Mouse (Mus musculus) MEL (cell line): ENCODE data around the gene Dxo.

Experiments used
- CHD1 ChIP-seq: IDR thresholded peaks from 2 replicates; pipeline ENCODE4 v1.6.1; 2012; ENCODE audit warnings: low read depth, mild to moderate bottlenecking, inconsistent platforms, low read length, improper control_type of control experiment
- CTCF ChIP-seq, 3 experiments: IDR thresholded peaks in 2 of 3; conservative IDR thresholded peaks in 1 of 3; 2 replicates each; pipeline ENCODE4 v1.5.1; 2011 to 2012; ENCODE audit warnings: low read length in 3 of 3, low read depth in 2 of 3, mild to moderate bottlenecking in 2 of 3, improper control_type of control experiment in 1 of 3, inconsistent platforms in 1 of 3, mixed read lengths in 1 of 3, moderate library complexity in 1 of 3; ENCODE audit not compliant: control insufficient read depth in 1 of 3, insufficient read depth in 1 of 3, poor library complexity in 1 of 3, severe bottlenecking in 1 of 3
- GATA1 ChIP-seq: IDR thresholded peaks from 2 replicates; pipeline ENCODE4 v1.6.1; 2011; ENCODE audit warnings: low read depth, low read length, improper control_type of control experiment
- JUND ChIP-seq: IDR thresholded peaks from 2 replicates; pipeline ENCODE4 v1.6.1; 2011; ENCODE audit warnings: low read depth, mild to moderate bottlenecking, improper control_type of control experiment, low read length
- MAFK ChIP-seq: IDR thresholded peaks from 2 replicates; pipeline ENCODE4 v1.6.1; 2011; ENCODE audit warnings: low read depth, mild to moderate bottlenecking, low read length, improper control_type of control experiment, borderline replicate concordance
- MEF2A ChIP-seq: IDR thresholded peaks from 2 replicates; pipeline ENCODE4 v1.6.1; 2014; ENCODE audit warnings: low read depth, mild to moderate bottlenecking, inconsistent platforms, low read length, improper control_type of control experiment; ENCODE audit not compliant: poor library complexity, insufficient replicate concordance, severe bottlenecking; ENCODE audit errors: extremely low read depth
- NELFE ChIP-seq: IDR thresholded peaks from 2 replicates; pipeline ENCODE4 v1.6.1; 2011; ENCODE audit warnings: low read depth, low read length, improper control_type of control experiment
- POLR2A ChIP-seq, 2 experiments: IDR thresholded peaks; 2 replicates each; pipeline ENCODE4 v1.6.1; 2011 to 2012; ENCODE audit warnings: low read length in 2 of 2, mild to moderate bottlenecking in 2 of 2, control low read depth in 1 of 2, improper control_type of control experiment in 1 of 2, low read depth in 1 of 2, moderate library complexity in 1 of 2; ENCODE audit not compliant: control insufficient read depth in 1 of 2, insufficient read depth in 1 of 2, poor library complexity in 1 of 2
- TAL1 ChIP-seq: IDR thresholded peaks from 2 replicates; pipeline ENCODE4 v1.6.1; 2012; ENCODE audit warnings: mild to moderate bottlenecking, inconsistent platforms, low read length, moderate library complexity, mixed read lengths
- USF1 ChIP-seq: IDR thresholded peaks from 2 replicates; pipeline ENCODE4 v1.6.1; 2014; ENCODE audit warnings: low read depth, mild to moderate bottlenecking, inconsistent platforms, low read length, improper control_type of control experiment, moderate library complexity
- ZKSCAN1 ChIP-seq: IDR thresholded peaks from 2 replicates; pipeline ENCODE4 v1.6.1; 2012; ENCODE audit warnings: low read depth, mild to moderate bottlenecking, inconsistent platforms, low read length, improper control_type of control experiment, moderate library complexity

DNA sequence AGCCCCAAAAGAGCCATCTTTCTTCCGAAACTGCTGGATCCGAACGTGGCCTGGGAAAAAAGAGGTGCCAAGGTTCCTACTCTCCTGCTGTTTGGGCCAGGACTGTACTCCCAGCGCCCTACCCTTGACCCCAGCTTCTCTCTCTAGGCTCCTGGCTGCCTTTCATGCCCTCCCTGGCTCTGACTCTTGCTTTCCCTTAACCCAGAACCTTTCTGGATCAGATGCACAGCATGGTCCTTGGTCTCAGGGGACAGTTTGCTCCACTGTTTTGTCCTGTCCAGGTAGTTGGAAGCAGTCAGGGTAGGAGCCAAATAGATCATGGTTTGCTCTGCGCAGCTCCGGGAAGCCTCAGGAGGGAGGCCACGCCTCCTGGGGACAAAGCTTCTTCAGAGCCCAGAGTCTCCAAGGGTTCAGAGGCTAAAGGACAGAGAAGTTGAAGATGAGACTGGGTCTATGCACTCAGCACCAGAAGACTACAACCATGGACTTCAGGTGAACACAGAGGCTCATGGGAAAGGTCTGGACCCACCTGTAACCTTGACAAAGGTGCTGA, 21.9 kb upstream of the Dxo start:
- no peak for TF ChIP-seq POLR2A (IDR thresholded peaks at IDR 0.05; ENCODE audit: control insufficient read depth in 1 of 2, insufficient read depth in 1 of 2, low read depth in 1 of 2, low read length in 2 of 2, poor library complexity in 1 of 2)
- TF ChIP-seq CHD1 = no peak
- no peak for TF ChIP-seq MAFK
- no peak for TF ChIP-seq CTCF (IDR thresholded peaks at IDR 0.05 in 2 of 3, conservative IDR thresholded peaks at IDR 0.05 in 1 of 3; ENCODE audit: control insufficient read depth in 1 of 3, insufficient read depth in 1 of 3, low read depth in 2 of 3, low read length in 3 of 3, poor library complexity in 1 of 3, severe bottlenecking in 1 of 3)
- TF ChIP-seq USF1 = no peak
- no peak for TF ChIP-seq GATA1
- no peak for TF ChIP-seq ZKSCAN1
- TF ChIP-seq NELFE = no peak
- TF ChIP-seq JUND = no peak
- no peak for TF ChIP-seq MEF2A
- TF ChIP-seq TAL1 = no peak
